Mouse (Mus musculus): Measurements from ENCODE around the gene Zbtb20.

Gene Zbtb20

DNA sequence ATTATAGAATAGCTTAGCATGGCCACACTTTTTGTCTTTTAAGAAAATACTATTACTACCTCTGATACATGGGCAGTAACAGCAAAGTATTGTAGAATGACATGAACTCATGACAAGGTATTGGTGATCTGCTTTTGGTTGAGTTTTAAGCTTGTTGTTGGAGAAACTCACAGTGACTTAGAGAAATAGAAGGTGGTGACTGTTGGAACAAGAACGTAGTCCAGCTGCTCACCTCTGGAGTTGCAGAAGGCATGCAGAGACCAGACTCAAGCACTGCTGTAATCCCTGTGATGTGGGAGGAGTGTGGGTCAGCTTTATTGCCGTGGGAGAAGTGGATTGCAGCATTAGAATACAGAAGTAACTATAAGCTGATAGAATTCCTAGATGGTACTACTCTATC is 361.9 kb downstream of the Zbtb20 start:
- Histone ChIP-seq H3K27me3 (ENCODE audit: control insufficient read depth, insufficient read depth, low read length, poor library complexity, severe bottlenecking) (no peaks in the 10 kb centered on the region), H3K36me3 (ENCODE audit: control insufficient read depth, insufficient read depth, low read length, poor library complexity, severe bottlenecking) (no peaks in the 10 kb centered on the region)
- DNase-seq (ENCODE audit: low read depth, low spot score), result no peak

DNA sequence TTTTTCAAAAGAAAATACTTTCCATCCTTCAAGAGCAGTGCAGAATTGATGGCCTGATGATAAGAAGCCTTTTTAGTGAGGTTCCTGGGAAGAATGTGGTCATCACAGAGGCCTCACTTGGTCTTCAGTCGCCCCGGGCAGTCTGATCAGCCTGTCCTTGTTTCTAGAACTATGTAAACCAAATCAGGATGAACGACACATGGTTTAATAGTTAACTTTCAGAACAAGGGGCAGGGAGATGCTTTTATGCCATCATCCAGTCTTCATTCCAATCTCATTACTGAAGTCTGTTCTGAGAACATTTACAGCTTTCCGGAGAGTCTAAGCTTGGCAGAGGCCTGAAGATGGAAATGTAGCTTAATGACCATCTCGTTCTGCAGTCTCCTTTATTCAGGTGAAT is 371.3 kb downstream of the Zbtb20 start:
- no peak for DNase-seq (ENCODE audit: low read depth, low spot score)
- no peaks in the 10 kb centered on the region for H3K27me3 ChIP-seq (ENCODE audit: control insufficient read depth, insufficient read depth, low read length, poor library complexity, severe bottlenecking)
- H3K36me3 ChIP-seq (ENCODE audit: control insufficient read depth, insufficient read depth, low read length, poor library complexity, severe bottlenecking), result no peaks in the 10 kb centered on the region

DNA sequence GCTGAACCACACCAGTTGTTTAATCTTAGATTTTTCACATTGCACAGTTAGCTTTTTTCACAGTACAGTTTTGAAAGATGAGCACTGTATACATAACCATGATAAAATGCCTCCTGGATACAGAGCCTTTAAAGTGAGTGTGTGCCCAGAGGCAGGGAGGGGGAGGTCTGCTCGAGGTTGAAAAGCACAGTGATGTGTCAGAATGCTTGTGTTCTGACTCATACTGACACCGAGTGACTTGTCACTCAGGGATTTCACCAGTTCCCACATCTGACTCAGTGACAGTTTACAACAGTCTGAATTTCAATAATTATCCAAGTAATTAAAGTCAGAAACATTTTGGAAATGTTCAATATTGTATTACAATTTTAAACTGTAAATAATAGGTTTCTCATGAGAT is 377.4 kb downstream of the Zbtb20 start:
- DNase-seq (ENCODE audit: low read depth, low spot score), result no peak
- H3K27me3 ChIP-seq (ENCODE audit: control insufficient read depth, insufficient read depth, low read length, poor library complexity, severe bottlenecking), result no peaks in the 10 kb centered on the region
- no peaks in the 10 kb centered on the region for H3K36me3 ChIP-seq (ENCODE audit: control insufficient read depth, insufficient read depth, low read length, poor library complexity, severe bottlenecking)

DNA sequence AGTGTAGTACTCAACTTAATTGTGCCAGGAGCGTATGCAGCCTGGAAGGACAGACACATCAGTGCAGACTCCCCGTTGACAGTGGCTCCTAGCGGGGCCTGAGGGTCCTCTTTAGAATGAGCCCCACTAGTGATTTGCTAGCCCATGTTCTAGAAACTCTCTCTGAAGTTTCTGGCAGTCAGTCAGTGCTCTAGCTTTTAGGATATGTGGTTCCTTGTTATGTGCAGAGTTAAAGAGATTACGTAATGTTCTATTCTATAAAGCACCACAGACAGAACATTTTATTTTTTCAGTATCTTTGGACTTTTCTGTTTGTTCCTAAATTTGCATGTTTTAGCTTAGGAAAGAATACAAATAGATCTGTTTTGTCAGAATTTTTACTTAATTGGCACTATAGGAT is 378.1 kb downstream of the Zbtb20 start:
- Histone ChIP-seq H3K36me3 (ENCODE audit: control insufficient read depth, insufficient read depth, low read length, poor library complexity, severe bottlenecking) (no peaks in the 10 kb centered on the region), H3K27me3 (ENCODE audit: control insufficient read depth, insufficient read depth, low read length, poor library complexity, severe bottlenecking) (no peaks in the 10 kb centered on the region)
- DNase-seq (ENCODE audit: low read depth, low spot score), result no peak

DNA sequence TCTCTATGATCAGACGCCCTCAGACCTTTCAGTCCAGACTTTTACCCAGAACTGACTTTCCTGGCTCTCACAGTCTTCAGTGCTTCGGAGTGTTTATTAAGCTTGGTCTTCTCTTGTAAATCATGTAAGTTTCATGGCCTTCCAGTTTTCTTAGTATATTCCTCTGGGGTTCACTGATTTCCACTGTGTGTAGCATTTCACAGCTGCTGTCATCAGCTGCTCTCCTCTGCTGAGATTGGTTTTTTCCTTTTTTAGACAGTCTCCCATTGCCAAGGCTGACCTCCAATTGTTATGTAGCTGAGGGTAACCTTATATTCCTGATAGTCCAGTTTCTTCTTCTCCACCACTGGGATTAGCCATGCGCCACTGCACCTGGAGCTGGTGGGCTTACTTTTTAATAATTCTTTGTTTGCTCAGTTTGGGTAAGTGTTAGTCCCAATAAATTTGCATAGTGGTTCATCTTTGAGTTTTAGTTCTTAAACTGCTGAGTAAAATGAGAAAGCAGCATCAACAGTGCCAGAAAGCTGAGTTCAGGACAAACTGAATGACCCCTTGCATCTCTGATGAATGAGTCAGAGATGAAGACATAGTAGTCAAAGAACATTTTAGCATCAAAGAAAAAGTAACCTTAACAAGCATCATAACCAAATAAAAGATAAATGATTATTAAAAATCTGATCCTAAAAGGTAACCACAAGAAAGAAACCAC is 380.7 kb downstream of the Zbtb20 start:
- H3K27me3 ChIP-seq (ENCODE audit: control insufficient read depth, insufficient read depth, low read length, poor library complexity, severe bottlenecking), result no peaks in the 10 kb centered on the region
- no peak for DNase-seq (ENCODE audit: low read depth, low spot score)
- no peaks in the 10 kb centered on the region for H3K36me3 ChIP-seq (ENCODE audit: control insufficient read depth, insufficient read depth, low read length, poor library complexity, severe bottlenecking)

DNA sequence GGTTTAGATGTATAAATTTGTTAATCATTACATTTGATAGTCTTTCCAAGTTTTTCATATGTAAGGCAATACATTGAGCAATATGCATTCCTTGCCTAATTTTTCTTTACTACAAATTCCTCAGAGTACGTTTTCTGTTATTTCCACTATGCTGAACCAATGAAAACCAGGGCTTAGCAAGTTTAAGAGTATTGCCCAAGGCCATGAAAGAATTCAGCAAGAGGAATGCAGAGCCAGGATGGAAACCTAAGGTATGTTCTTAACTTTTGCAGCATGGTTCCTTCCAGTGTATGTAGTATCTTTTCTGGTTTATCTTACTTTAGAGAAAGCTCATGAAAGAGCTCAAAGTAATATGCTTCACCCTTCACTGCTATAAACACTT is 381.2 kb downstream of the Zbtb20 start:
- DNase-seq (ENCODE audit: low read depth, low spot score), result no peak
- H3K36me3 ChIP-seq (ENCODE audit: control insufficient read depth, insufficient read depth, low read length, poor library complexity, severe bottlenecking), result no peaks in the 10 kb centered on the region
- H3K27me3 ChIP-seq (ENCODE audit: control insufficient read depth, insufficient read depth, low read length, poor library complexity, severe bottlenecking), result no peaks in the 10 kb centered on the region

DNA sequence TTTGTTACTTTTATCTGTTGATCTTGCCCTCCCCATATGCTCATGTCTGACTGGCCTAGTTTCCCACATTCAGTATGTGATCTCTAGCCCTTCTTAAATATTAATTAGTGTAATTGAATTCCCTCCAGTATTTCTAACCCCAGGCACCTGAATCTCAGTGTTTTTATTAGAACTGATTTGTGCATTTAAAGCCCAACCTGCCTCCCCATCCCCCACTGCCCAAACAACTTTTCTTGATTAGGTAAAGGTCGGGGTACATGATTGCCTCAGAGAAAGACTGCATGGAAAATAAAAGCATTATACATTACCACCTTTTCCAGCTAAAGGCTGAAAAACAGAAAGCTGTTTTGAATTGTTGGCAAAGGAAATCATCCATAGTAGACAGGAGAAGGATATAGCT is 383.8 kb downstream of the Zbtb20 start:
- Histone ChIP-seq H3K27me3 (ENCODE audit: control insufficient read depth, insufficient read depth, low read length, poor library complexity, severe bottlenecking) (no peaks in the 10 kb centered on the region), H3K36me3 (ENCODE audit: control insufficient read depth, insufficient read depth, low read length, poor library complexity, severe bottlenecking) (no peaks in the 10 kb centered on the region)
- no peak for DNase-seq (ENCODE audit: low read depth, low spot score)

DNA sequence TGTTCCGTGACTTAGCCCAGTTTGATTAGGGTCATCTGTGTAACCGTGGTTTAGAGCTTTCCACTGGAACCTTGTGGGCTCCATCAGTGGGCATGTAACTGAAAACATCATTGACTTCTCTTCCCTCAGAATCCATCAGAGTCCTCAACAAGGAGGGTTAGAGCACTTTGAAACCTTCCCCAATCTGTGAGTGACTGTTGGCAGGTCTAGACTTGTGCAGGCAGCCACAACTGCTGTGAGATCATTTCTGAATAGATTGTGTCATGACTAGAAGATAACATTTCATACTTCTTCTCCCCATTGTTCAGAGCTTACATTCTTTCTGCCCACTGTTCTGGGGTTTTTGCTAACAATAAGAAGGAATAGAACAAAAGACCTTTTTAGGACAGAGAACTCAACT is 385.2 kb downstream of the Zbtb20 start:
- H3K27me3 ChIP-seq (ENCODE audit: control insufficient read depth, insufficient read depth, low read length, poor library complexity, severe bottlenecking), result no peaks in the 10 kb centered on the region
- DNase-seq (ENCODE audit: low read depth, low spot score), result no peak
- H3K36me3 ChIP-seq (ENCODE audit: control insufficient read depth, insufficient read depth, low read length, poor library complexity, severe bottlenecking), result no peaks in the 10 kb centered on the region

DNA sequence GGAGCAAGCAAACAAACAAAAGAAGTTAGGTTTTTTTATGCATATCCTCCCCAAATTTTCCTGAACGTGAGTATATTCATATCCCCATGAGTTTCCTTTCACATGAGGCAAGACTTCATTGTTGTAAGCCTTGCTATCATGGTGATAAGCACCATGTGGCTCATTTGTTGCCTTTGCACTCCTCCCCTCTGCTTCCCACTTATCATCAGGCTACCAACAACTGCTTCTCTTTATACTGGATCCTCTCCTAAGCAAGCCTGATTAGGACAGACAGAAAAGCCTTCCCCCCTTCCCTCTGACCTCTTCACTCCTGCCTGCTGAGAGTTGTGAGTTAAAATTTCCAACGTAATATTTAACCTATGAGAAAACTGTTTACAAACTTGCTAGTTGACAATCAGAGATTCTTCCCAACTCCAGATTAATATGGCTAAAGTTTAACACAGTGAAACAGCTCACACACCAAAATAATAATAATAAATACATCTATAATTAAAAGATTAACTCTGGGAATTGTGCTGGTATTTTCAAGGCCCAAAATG is 398.4 kb downstream of the Zbtb20 start:
- Histone ChIP-seq H3K36me3 (ENCODE audit: control insufficient read depth, insufficient read depth, low read length, poor library complexity, severe bottlenecking) (no peaks in the 10 kb centered on the region), H3K27me3 (ENCODE audit: control insufficient read depth, insufficient read depth, low read length, poor library complexity, severe bottlenecking) (no peaks in the 10 kb centered on the region)
- no peak for DNase-seq (ENCODE audit: low read depth, low spot score)

DNA sequence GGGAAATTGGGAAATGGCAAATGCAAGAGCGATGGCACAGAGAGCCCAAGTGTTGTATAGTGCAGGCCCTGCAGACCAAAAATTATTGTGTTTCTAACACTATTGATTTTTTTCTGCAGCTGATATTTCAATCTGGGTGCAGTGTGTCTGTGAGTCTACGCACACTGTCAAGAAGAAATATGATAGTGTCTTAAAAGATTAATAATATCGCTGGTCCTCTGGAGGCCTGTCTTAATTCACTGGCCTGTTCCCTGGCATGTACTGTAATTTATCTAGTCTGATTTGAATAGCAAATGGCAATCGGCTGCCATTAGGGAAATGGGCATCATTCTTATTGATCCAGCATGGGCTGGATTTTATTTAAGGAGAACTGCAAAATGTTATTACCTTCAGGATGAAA is 401.1 kb downstream of the Zbtb20 start:
- Histone ChIP-seq H3K36me3 (ENCODE audit: control insufficient read depth, insufficient read depth, low read length, poor library complexity, severe bottlenecking) (no peaks in the 10 kb centered on the region), H3K27me3 (ENCODE audit: control insufficient read depth, insufficient read depth, low read length, poor library complexity, severe bottlenecking) (no peaks in the 10 kb centered on the region)
- no peak for DNase-seq (ENCODE audit: low read depth, low spot score)

DNA sequence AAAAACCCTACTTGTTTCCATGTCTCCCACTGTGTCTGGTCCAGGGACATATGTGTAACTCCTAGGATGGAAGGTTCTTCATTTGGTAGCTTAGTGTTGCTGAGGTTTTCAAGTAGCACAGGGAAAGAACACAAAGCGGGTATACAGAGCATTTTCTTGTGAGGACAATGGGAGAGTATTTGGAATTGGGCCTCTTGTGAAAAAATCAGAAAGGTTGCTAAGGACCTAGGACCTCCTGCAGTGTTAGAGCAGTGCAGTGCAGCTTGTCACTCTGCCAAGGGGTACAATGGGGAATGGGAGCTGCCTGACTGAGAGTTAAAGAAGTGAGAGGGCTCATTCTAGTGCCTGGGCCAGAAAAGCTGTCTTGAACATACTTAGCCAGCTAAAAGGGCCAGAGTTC is 410.6 kb downstream of the Zbtb20 start:
- DNase-seq (ENCODE audit: low read depth, low spot score), result no peak
- Histone ChIP-seq H3K27me3 (ENCODE audit: control insufficient read depth, insufficient read depth, low read length, poor library complexity, severe bottlenecking) (no peaks in the 10 kb centered on the region), H3K36me3 (ENCODE audit: control insufficient read depth, insufficient read depth, low read length, poor library complexity, severe bottlenecking) (no peaks in the 10 kb centered on the region)

DNA sequence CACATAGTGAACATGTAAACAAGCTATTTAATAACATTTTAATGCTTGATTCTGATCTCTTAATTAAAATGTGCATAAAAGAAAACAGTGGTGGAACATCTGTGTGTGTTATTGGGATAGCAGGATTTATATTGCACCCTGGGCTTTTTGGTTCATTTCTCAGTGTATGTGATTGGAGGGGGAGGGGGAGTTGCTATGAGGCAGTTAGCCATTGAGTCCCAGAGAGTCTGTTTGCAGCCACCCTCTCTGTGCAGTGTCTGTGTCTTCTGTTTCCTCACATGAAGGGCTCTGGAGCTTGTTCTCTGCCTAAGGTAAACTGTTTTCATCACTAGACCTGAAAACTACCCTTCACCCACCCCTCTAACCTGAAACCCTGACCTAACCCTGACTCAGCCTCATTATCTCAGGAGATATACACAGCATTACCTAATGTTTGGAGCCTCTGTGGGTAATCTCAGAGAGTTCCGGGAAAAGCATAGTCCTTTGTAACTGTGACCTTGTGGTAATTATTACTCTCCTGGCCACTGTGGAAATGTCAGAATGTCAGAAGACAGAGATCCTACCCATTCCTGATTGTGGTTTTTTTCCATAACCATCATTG is 411.2 kb downstream of the Zbtb20 start:
- Histone ChIP-seq H3K27me3 (ENCODE audit: control insufficient read depth, insufficient read depth, low read length, poor library complexity, severe bottlenecking) (no peaks in the 10 kb centered on the region), H3K36me3 (ENCODE audit: control insufficient read depth, insufficient read depth, low read length, poor library complexity, severe bottlenecking) (no peaks in the 10 kb centered on the region)
- DNase-seq (ENCODE audit: low read depth, low spot score), result no peak

DNA sequence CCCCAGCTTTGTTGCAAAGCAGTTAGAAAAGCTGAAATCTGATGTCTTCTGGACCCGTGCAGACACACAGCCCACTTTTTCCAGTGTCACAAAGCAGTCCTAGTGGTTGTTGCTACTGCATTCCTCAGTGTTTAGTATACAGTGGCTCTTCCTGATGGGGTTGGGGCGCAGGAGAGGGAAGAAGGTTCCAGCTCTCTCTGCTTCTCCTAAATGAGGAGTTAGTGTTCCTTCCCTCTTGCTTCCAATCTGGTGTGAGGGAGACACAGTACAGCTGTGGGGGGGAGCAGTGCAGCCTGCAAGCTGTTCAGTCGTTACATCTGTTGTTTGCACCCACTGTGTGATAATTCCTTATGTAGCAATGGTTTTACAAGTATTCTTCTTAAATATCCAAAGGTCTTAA is 415.7 kb downstream of the Zbtb20 start:
- no peaks in the 10 kb centered on the region for H3K36me3 ChIP-seq (ENCODE audit: control insufficient read depth, insufficient read depth, low read length, poor library complexity, severe bottlenecking)
- no peaks in the 10 kb centered on the region for H3K27me3 ChIP-seq (ENCODE audit: control insufficient read depth, insufficient read depth, low read length, poor library complexity, severe bottlenecking)
- no peak for DNase-seq (ENCODE audit: low read depth, low spot score)

DNA sequence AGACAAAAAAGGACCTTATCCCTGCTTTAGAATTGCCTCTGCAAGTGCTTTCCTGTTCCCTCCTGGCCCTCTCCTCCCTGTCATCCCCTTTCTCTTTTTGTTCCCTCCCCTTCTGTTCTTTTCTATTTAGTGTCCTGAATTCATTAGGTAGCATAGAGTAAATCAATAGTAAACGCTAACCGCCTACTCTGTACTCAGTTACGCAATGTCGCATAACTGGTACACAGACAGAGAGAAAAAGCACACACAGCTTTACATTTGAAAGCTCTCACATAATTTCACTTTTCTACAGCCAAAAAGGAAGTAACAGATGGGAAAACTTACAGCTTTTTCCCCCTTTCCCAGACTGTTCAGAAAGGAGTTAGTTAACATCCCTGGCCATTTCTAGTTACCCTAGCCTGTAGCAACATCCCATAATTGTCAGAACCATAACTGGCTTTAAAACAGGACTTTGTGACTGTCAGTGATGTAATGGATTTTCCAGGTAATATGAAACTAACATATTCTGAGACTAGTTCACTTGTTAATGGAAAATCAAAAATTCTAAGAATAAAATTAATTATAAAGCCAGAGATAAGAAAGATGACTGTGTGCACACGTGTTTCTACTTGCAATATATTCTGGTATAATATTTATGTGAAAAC is 422.4 kb downstream of the Zbtb20 start:
- H3K27me3 ChIP-seq (ENCODE audit: control insufficient read depth, insufficient read depth, low read length, poor library complexity, severe bottlenecking), result no peaks in the 10 kb centered on the region
- DNase-seq (ENCODE audit: low read depth, low spot score), result no peak
- H3K36me3 ChIP-seq (ENCODE audit: control insufficient read depth, insufficient read depth, low read length, poor library complexity, severe bottlenecking), result no peaks in the 10 kb centered on the region

DNA sequence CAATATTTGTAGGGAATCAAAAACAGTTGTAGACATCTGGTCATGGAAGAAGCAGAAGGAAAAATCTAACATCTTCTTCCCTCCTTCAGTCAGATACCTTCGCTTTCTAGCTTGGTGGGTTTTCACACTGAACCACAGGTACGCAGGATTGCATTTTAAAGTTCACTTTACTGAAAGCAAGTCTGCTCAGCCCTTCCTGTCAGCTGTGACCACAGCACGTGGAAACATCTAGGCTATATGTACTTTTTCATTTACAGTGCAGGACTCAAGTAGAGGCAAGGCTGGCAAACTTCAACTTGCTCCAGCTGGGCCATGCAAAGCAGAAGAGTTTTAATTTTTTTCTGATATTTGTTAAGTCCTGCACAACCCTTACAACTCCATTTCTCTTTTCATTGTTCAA is 424.7 kb downstream of the Zbtb20 start:
- Histone ChIP-seq H3K36me3 (ENCODE audit: control insufficient read depth, insufficient read depth, low read length, poor library complexity, severe bottlenecking) (no peaks in the 10 kb centered on the region), H3K27me3 (ENCODE audit: control insufficient read depth, insufficient read depth, low read length, poor library complexity, severe bottlenecking) (no peaks in the 10 kb centered on the region)
- DNase-seq (ENCODE audit: low read depth, low spot score), result no peak

Measured in splenic B cell, adult 2 months (primary cell).